Mouse (Mus musculus) frontal cortex, postnatal 14 days (tissue): ENCODE results near the gene Smim13.
A peak's percentile ranks its signal among the peaks of the same experiment; 100 is the strongest.
"Not testable (repeated sequence)": the region's sequence is repeated elsewhere in the genome, so short reads cannot be mapped to it uniquely, and the experiment has no call there.

ENCODE experiments used
- DNase-seq, 2 experiments: peaks; one replicate each; pipeline ENCODE4 v3.0.0; 2022; ENCODE audit warnings: low spot score in 2 of 2

Smim13 gene

DNA sequence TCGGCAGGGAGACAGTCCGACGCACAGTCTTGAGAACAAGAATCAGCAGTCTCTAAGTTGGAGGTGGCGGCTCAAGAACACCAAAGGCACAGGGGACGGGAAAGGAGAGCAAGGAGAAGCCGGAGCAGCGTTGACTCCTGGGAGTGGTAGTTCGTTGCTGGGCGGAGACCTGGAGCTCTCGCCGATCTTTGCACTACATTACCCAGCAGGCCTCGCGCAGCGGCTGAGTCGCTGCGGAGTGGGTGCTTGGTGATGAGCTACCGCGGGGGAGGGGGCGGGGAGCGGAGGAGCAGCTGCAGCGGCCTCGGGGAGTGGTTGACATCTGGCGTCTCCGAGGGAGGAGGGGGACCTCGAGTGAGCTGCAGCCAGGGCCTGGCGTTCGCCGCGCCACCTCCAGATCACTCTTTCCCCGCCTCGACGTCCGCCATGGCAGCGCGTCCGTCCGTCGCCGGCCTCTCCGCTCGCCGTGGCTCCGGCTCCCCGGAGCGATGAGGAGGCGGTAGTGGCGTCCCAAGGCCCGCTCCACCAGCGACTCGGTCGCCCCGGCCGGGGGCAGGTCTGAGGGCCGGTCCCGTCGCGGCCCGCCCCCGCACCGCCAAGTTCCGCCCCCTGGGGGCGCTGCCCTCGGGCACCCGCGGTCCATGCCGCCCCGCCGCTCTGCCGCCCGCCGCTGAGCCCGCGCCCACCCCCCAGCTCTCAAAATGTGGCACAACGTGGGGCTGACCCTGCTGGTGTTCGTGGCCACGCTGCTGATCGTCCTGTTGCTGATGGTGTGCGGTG is at the start of gene Smim13:
Gene Smim13, plus strand, starts transcription at position 307 of the 780 bp plus-strand sequence.
- peak; percentile 86 to 93 for DNase-seq

- no peak for DNase-seq
Observed at GRCm38 (mm10) chr13:41200861-41201260, 48.8 kb upstream of the Smim13 start.

- DNase-seq: no peak
Observed at GRCm38 (mm10) chr13:41203289-41203688, 46.4 kb upstream of the Smim13 start.

- DNase-seq: no peak
Observed at GRCm38 (mm10) chr13:41203691-41204090, 46.0 kb upstream of the Smim13 start.

GRCm38 (mm10) chr13:41205568-41205967 is 44.1 kb upstream of the Smim13 start:
- DNase-seq: not testable (repeated sequence)

DNA sequence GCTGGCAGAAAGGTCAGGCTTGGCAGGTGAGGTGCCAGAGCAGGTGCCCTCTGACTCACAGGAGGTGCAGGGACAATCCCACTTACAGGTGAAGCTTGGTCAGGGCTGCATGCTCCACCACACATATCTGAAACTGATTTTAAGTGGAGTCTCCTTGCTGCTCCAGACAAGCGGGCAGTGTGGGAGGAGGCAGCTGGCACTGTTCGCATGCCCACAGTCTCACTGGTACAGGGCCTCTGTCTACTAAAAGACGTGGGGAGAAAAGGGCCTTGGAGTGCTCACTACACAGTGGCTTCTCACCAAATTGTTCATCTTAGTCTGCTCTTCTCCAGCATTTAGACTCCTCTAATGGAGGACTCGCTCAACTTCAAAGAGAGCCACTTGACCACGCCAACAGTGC is 43.4 kb upstream of the Smim13 start:
- DNase-seq: no peak

DNA sequence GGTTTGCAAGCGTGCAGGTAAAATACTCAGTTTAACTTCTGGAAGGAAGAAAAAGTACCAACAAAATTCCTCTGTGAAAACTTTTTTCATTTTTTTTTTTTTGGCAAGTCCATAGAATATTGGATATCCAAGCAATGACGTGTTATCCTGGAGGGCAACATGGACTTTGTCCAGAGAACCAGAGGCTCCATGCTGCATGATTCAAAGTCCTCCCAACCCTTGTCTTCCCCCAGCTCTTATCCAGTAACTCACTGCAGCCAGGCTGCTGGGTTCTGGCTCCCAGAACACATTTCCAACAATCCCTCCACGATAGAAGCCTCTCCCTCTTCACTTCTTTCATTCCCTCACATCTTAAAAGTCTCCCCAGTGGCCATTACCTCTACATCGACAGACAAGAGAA is 38.4 kb upstream of the Smim13 start:
- DNase-seq: no peak

DNA sequence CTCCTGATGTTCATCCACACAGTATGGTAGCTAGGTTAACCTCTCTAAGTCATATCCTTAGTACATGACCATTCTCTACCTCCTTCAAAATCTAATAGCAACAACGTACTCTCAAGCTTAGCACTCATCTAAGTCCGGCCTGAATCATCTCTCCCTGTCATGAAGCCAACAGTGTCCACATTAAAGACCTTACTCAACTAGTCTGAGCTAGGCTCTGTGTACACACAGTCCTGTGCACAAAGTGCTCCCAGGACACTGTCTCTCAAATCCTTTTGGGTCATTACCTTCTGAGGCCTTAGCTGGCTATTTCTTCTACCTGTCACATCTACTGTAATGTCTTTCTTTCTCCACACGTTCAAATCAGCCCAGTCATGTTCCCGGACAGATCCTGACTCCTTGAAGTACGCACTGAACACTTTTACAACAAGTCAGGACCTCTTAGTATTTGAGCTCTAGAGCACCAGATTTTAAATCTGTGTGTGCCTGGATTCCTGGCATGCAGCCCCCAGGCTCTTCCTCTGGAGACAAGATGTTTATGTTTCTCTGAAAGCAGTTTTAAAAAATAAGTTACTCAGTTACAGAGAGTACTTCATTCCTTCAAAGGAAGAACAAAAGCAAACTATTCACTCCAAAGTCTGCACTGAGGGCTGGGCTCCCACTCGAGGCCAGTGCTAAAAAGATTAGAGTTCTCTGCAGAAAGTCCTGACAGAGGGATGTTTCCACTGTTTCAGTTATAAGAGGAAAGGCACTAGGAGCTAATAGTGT is 36.9 kb upstream of the Smim13 start:
- DNase-seq: no peak

DNA sequence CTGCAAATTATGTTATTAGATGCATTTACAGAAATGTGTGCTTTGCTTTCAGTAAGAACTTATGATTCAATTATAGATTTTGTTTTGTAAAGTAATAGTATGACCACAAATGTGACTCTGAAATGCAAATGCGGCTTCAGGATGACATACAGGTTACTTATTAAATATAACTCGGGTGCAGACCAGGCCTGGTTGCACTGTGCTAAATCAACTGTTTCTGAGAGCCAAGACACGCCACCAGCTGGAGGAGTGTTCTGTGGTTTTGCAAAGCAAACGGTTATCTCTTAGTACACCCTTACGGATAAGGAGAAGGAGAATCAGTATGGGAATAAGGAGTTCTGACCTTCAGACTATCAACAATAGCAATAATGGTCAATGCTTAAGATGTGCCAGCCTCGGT is 34.0 kb upstream of the Smim13 start:
- no peak for DNase-seq

DNA sequence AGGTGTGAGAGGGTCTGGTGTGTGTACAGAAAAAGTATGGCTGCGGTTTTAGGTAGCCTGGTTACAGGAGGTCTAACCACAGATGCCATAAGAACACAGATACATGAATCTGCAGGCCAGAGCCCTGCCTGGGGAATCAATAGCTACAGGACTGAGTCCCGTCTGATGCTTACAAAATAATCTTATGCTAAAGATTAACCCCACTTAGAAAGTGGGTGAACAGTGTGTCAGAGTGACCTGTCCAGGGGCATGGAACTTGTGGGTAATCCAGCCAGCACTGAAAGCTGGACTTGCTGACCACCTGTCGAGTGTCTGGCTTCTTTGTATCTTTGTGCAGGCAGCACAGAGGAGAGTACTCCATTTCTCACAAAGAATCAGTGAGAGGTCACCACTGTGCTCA is 33.4 kb upstream of the Smim13 start:
- DNase-seq: no peak

- no peak for DNase-seq
Observed at GRCm38 (mm10) chr13:41219056-41219455, 30.6 kb upstream of the Smim13 start.

GRCm38 (mm10) chr13:41219687-41220303 is 29.8 kb upstream of the Smim13 start:
- DNase-seq: peak in 1 of 2 experiments; percentile 27

- DNase-seq: peak in 1 of 2 experiments; percentile 39
Observed at GRCm38 (mm10) chr13:41220304-41220834, 29.3 kb upstream of the Smim13 start, which contains the start of gene Elovl2. Gene Elovl2 (minus strand): TSS chr13:41220405.

DNA sequence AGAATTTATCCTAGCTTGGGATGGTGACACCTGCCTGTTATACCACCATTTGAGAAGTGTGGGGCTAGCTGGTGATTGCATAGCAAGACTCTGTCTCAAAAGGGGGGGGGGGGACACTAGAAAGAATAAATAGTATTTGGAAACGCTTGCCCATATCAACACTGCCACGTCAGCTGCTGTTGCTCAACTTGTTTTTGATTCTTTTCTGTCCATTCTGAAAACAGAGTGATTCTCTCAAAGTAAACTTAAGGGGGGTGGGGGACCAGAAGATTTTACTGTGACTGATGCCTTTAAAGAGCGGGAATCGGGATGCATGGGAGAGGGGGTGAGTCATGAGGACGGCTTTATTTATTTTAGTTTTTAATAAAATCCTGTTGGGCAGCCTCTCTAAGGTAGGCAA is 23.1 kb upstream of the Smim13 start:
- DNase-seq: no peak

GRCm38 (mm10) chr13:41228060-41228459 is 21.6 kb upstream of the Smim13 start:
- no peak for DNase-seq

GRCm38 (mm10) chr13:41230256-41230655 is 19.4 kb upstream of the Smim13 start:
- no peak for DNase-seq

- DNase-seq: no peak
Observed at GRCm38 (mm10) chr13:41231389-41231983, 18.2 kb upstream of the Smim13 start.

- DNase-seq: no peak
Observed at GRCm38 (mm10) chr13:41232209-41232608, 17.4 kb upstream of the Smim13 start.

GRCm38 (mm10) chr13:41233241-41233640 is 16.4 kb upstream of the Smim13 start:
- no peak for DNase-seq

- no peak for DNase-seq
Observed at GRCm38 (mm10) chr13:41235181-41235580, 14.5 kb upstream of the Smim13 start.

DNA sequence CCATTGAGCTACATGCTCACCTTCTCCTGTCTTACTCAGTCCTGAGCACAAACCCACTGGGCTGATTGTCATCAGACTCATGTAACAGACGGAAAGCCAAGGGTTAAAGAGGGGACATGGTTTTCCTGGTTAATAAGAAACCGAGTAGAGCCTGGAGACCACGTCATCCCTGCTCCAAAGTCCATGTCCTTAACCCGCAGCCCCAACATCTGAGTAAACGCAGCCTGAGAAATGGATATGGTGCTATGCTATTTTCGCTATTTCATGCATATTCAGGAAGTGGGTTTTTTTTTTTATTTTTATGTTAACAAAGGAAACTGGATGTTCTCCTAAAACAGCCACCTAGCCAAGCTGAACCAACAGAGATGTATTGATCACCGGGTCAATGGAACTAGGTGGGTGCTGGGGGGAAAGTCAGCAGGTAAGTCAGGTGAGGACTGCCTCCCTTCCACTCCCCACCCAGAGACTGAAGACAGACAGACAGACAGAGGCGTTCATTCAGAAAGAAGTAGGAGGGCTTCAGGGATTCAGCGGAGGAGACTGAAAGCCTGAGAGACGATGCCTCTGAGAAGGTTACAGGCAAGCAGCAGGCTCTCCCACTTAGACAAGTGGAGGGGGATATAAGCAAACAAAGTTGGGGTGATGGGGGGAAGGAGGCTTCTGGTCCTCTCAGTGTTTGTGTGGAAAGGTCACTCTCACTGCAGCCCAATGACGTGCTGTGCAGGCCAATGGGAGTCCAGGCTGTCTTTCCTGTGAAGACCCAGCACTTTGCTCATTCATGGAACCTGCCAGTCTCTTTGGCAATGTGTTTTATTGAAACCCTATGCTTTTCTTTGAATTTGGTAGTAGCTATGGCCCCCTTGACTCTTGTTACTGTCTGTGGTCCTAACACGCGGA is 13.6 kb upstream of the Smim13 start:
- no peak for DNase-seq
